Mouse (Mus musculus) heart, postnatal 0 days (tissue): ENCODE data around the gene Tmem63a.

ENCODE experiments used
- CTCF ChIP-seq: IDR thresholded peaks from 2 replicates; pipeline ENCODE4 v1.5.1; 2016; ENCODE audit warnings: antibody characterized with exemption, control low read depth, low read depth
- EP300 ChIP-seq: IDR thresholded peaks from 2 replicates; pipeline ENCODE4 v1.6.1; 2016; ENCODE audit warnings: antibody characterized with exemption, low read depth

GRCm38 (mm10) chr1:180912792-180913191 lies 29.4 kb upstream of the Tmem63a start:
- TF ChIP-seq CTCF: no peak
- TF ChIP-seq EP300: no peak
